Mouse (Mus musculus) liver, embryonic 14.5 days (tissue): ENCODE measurements around the gene Apobr. TPM values are rescaled to one million over a fixed set of nuclear protein-coding genes. Genes with fewer than 3 reads are reported as not detected.
A peak's percentile ranks its signal among the peaks of the same experiment; 100 is the strongest.

Experiments used
- ATAC-seq: fragments of 200-750 bp; cut with Nextera tagmentation; 2 replicates; pipeline ENCODE4 v1.8.0; 2017; ENCODE audit warnings: moderate number of reproducible peaks, mild to moderate bottlenecking, moderate library complexity; ENCODE audit not compliant: insufficient read depth
- DNase-seq, 3 experiments: peaks; one replicate each; pipeline ENCODE4 v3.0.0-alpha.2; 2012 to 2013; ENCODE audit warnings: low read depth in 3 of 3, low spot score in 3 of 3
- H3K27ac ChIP-seq: fragments of 300-500 bp; sonication (generic); 2 replicates; pipeline ENCODE4 v1.5.1; 2014; ENCODE audit warnings: moderate library complexity, mild to moderate bottlenecking, control low read depth, inconsistent platforms
- H3K27me3 ChIP-seq: fragments of 300-500 bp; sonication (generic); 2 replicates; pipeline ENCODE4 v1.6.1; 2014; ENCODE audit warnings: mild to moderate bottlenecking, low read length, moderate library complexity; ENCODE audit not compliant: control insufficient read depth, insufficient read depth
- H3K36me3 ChIP-seq: fragments of 300-500 bp; sonication (generic); replicated peaks from 2 replicates; pipeline ENCODE4 v1.6.1; 2014; ENCODE audit warnings: low read depth; ENCODE audit not compliant: control insufficient read depth, insufficient read depth
- H3K4me1 ChIP-seq, 2 experiments: fragments of 200-500 bp in 1 of 2; fragments of 300-500 bp in 1 of 2; sonication (generic) in 1 of 2; replicated peaks; 2 replicates each; pipeline ENCODE4 v1.6.1; 2012 to 2014; ENCODE audit warnings: antibody characterized with exemption in 1 of 2, inconsistent platforms in 1 of 2, low read length in 1 of 2; ENCODE audit not compliant: control insufficient read depth in 2 of 2, insufficient read depth in 2 of 2
- H3K4me2 ChIP-seq: fragments of 300-500 bp; sonication (generic); 2 replicates; pipeline ENCODE4 v1.6.1; 2014; ENCODE audit warnings: low read depth, mild to moderate bottlenecking, control low read depth, moderate library complexity
- H3K4me3 ChIP-seq, 2 experiments: fragments of 200-500 bp in 1 of 2; fragments of 300-500 bp in 1 of 2; sonication (generic) in 1 of 2; 2 replicates each; pipeline ENCODE4 v1.5.1; 2012 to 2014; ENCODE audit warnings: low read depth in 2 of 2, low read length in 2 of 2, mild to moderate bottlenecking in 2 of 2, control low read depth in 1 of 2, inconsistent platforms in 1 of 2, moderate library complexity in 1 of 2; ENCODE audit not compliant: insufficient read depth in 1 of 2
- H3K9ac ChIP-seq: fragments of 300-500 bp; sonication (generic); replicated peaks from 2 replicates; pipeline ENCODE4 v1.6.1; 2014; ENCODE audit warnings: mild to moderate bottlenecking, control low read depth, moderate library complexity
- H3K9me3 ChIP-seq: fragments of 300-500 bp; sonication (generic); 2 replicates; pipeline ENCODE4 v1.6.1; 2016; ENCODE audit warnings: low read length, mixed read lengths; ENCODE audit not compliant: control insufficient read depth
- CTCF ChIP-seq: IDR thresholded peaks from 2 replicates; pipeline ENCODE4 v1.5.1; 2016; ENCODE audit warnings: antibody characterized with exemption, low read depth, control low read depth
- EP300 ChIP-seq: IDR thresholded peaks from 2 replicates; pipeline ENCODE4 v1.6.1; 2016; ENCODE audit warnings: antibody characterized with exemption, low read depth
- WGBS: fragments of 180-500 bp; shearing (Covaris S2); extraction: QIAGEN DNeasy Blood & Tissue Kit; methylation state at CpG from one replicate; pipeline ENCODE4 v1.1.7; 2014; ENCODE audit not compliant: insufficient replicate concordance; 5-methylcytosine and 5-hydroxymethylcytosine counted together
- microRNA-seq: library from miRNA; unstranded; fragments of <30 nt; microRNA quantifications from one replicate; pipeline ENCODE4, GENCODE M21; 2016
- polyA plus RNA-seq, 2 experiments: library from polyadenylated mRNA; depleted of rRNA in 1 of 2; stranded (reverse) in 1 of 2; unstranded in 1 of 2; fragments of >200 nt; fragmentation: Nextera tagmentation in 1 of 2; extraction: Ambion mirVana in 1 of 2; gene quantifications; 2 replicates each; pipeline versions ENCODE4 v1.2.1 to v1.2.3; 2012 to 2014

Apobr gene
- polyA plus RNA-seq, 2 experiments, result 0.69 to 1.6 TPM

DNA sequence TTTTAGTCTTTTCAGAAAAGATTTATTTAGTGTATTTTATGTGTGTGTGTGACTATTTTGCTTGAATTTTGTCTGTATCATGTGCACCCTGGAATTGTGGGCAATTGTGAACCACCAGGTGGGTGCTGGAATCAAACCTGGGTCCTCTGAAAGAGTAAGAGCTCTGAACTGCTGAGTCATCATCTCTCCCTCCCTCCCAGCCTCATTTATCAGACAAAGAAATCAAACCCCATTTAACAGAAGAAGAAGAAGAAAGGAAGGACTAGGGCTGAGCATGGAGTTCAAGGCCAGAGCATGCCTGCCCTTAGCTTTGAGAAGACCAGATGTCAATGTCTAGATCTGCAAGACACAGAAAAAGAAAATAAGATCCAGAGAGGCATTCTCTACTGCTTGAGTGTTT is 50.6 kb downstream of the Apobr start:
- DNase-seq, result no peak

DNA sequence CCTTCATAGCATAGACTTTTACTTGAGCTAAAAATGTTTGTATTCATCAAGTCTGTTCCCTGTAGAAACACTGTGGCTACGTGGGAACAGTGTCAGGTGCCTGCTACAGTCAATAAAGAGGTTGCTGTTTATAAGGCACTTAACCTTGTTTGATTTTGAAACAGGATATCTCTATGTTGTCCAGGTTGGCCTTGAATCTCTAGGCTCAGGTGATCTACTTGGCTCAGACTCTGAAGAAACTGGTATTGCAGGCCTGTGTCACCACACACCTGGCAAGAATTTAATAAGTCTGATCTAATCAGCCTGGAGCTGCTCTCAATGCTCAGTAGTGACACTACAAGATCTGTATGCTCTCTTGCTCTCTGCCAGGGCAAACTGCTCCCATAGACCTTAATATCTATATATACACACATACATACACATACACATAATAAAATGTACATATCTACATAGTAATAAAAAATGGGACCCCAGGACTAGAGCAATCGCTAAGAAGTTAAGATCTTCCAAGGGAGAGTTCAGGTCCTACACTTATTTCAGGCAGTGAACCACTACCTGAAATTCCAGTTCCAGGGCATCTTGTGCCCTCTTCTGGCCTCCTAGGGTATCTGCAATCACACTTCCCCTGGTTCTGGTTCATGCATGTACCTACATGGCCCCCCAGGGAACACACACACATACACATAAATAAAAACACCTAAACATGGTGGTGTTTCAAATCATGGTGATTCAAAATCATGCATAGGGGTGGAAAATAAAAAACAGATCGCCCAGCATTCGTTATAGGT is 52.2 kb downstream of the Apobr start:
- no peak overlapping the region for H3K9ac ChIP-seq
- no peak overlapping the region for H3K27ac ChIP-seq
- no peaks in the 10 kb centered on the region for H3K36me3 ChIP-seq
- no peak overlapping the region for H3K4me2 ChIP-seq
- no peaks in the 10 kb centered on the region for H3K4me1 ChIP-seq
- no peaks in the 10 kb centered on the region for H3K27me3 ChIP-seq
- WGBS, result 12% methylated on average over 4 of the region's 4 CpGs
- TF ChIP-seq CTCF (peak; percentile 78), EP300 (no peak)
- no peaks in the 10 kb centered on the region for H3K9me3 ChIP-seq
- no peak overlapping the region for H3K4me3 ChIP-seq
- ATAC-seq (no peak), DNase-seq (peak in 1 of 3 experiments; percentile 30)

More for the DNA sequence above, 50.6 kb downstream of the Apobr start:
- no peak overlapping the region for H3K4me2 ChIP-seq
- H3K9ac ChIP-seq, result no peak overlapping the region
- no peak overlapping the region for H3K4me3 ChIP-seq
- no peak for ATAC-seq
- H3K4me1 ChIP-seq, result no peaks in the 10 kb centered on the region
- no peak for TF ChIP-seq CTCF
- TF ChIP-seq EP300, result no peak
- H3K9me3 ChIP-seq, result no peaks in the 10 kb centered on the region
- H3K27me3 ChIP-seq, result no peaks in the 10 kb centered on the region
- no peak overlapping the region for H3K27ac ChIP-seq
- H3K36me3 ChIP-seq, result no peaks in the 10 kb centered on the region

Small RNA genes within 50 kb of the gene (microRNA-seq; reads per million reads assigned to microRNA genes)
- gene Mir7059, result 3.4 reads per million

Other genes with a start within 250 kb of the Apobr start
- 7.3 and 7.5 TPM in 2 replicates for gene Lat, start 215.4 kb upstream of the Apobr start, polyA plus RNA-seq (2012; rRNA removed)
- 7.6 and 9.2 TPM in 2 replicates for gene Lat, start 215.4 kb upstream of the Apobr start, polyA plus RNA-seq (2014; fragmentation: Nextera tagmentation; extraction: Ambion mirVana)
- gene Spns1, start 207.5 kb upstream of the Apobr start, polyA plus RNA-seq (2012; rRNA removed), result 20.2 and 21.7 TPM in 2 replicates
- 11.4 and 11.6 TPM in 2 replicates for gene Spns1, start 207.5 kb upstream of the Apobr start, polyA plus RNA-seq (2014; fragmentation: Nextera tagmentation; extraction: Ambion mirVana)
- gene Nfatc2ip, start 188.2 kb upstream of the Apobr start, polyA plus RNA-seq (2012; rRNA removed), result 6.8 and 7.1 TPM in 2 replicates
- gene Nfatc2ip, start 188.2 kb upstream of the Apobr start, polyA plus RNA-seq (2014; fragmentation: Nextera tagmentation; extraction: Ambion mirVana), result 3.0 and 3.1 TPM in 2 replicates
- gene Cd19, start 170.1 kb upstream of the Apobr start, polyA plus RNA-seq (2012; rRNA removed), result 0.30 and 0.35 TPM in 2 replicates
- 0.34 and 0.64 TPM in 2 replicates for gene Cd19, start 170.1 kb upstream of the Apobr start, polyA plus RNA-seq (2014; fragmentation: Nextera tagmentation; extraction: Ambion mirVana)
- gene Rabep2, start 156.2 kb upstream of the Apobr start, polyA plus RNA-seq (2012; rRNA removed), result 3.4 and 4.4 TPM in 2 replicates
- gene Rabep2, start 156.2 kb upstream of the Apobr start, polyA plus RNA-seq (2014; fragmentation: Nextera tagmentation; extraction: Ambion mirVana), result 3.1 and 4.6 TPM in 2 replicates
- gene Atp2a1, start 121.8 kb upstream of the Apobr start, polyA plus RNA-seq (2012; rRNA removed), result 0.15 and 0.16 TPM in 2 replicates
- 0.10 TPM in 1 of 2 replicates, not detected in the other for gene Atp2a1, start 121.8 kb upstream of the Apobr start, polyA plus RNA-seq (2014; fragmentation: Nextera tagmentation; extraction: Ambion mirVana)
- gene Sh2b1, start 109.5 kb upstream of the Apobr start, polyA plus RNA-seq (2012; rRNA removed), result 12.4 and 12.9 TPM in 2 replicates
- 8.3 and 9.5 TPM in 2 replicates for gene Sh2b1, start 109.5 kb upstream of the Apobr start, polyA plus RNA-seq (2014; fragmentation: Nextera tagmentation; extraction: Ambion mirVana)
- 44.6 and 67.8 TPM in 2 replicates for gene Tufm, start 97.6 kb upstream of the Apobr start, polyA plus RNA-seq (2012; rRNA removed)
- 73.2 and 82.9 TPM in 2 replicates for gene Tufm, start 97.6 kb upstream of the Apobr start, polyA plus RNA-seq (2014; fragmentation: Nextera tagmentation; extraction: Ambion mirVana)
- gene Atxn2l, start 81.5 kb upstream of the Apobr start, polyA plus RNA-seq (2012; rRNA removed), result 41.3 and 42.9 TPM in 2 replicates
- 17.3 and 24.3 TPM in 2 replicates for gene Atxn2l, start 81.5 kb upstream of the Apobr start, polyA plus RNA-seq (2014; fragmentation: Nextera tagmentation; extraction: Ambion mirVana)
- 45.7 and 58.0 TPM in 2 replicates for gene Eif3c, start 18.5 kb upstream of the Apobr start, polyA plus RNA-seq (2012; rRNA removed)
- 94.4 and 96.2 TPM in 2 replicates for gene Eif3c, start 18.5 kb upstream of the Apobr start, polyA plus RNA-seq (2014; fragmentation: Nextera tagmentation; extraction: Ambion mirVana)
- 8.4 and 8.8 TPM in 2 replicates for gene Cln3, start 875 bp downstream of the Apobr start, polyA plus RNA-seq (2012; rRNA removed)
- 7.2 and 9.7 TPM in 2 replicates for gene Cln3, start 875 bp downstream of the Apobr start, polyA plus RNA-seq (2014; fragmentation: Nextera tagmentation; extraction: Ambion mirVana)
- gene Il27, start 10.0 kb downstream of the Apobr start, polyA plus RNA-seq (2012; rRNA removed), result 0.07 TPM in 1 of 2 replicates, not detected in the other
- gene Il27, start 10.0 kb downstream of the Apobr start, polyA plus RNA-seq (2014; fragmentation: Nextera tagmentation; extraction: Ambion mirVana), result not detected in 2 replicates
- gene Nupr1, start 45.9 kb downstream of the Apobr start, polyA plus RNA-seq (2012; rRNA removed), result 1.9 and 2.6 TPM in 2 replicates
- 1.3 and 3.2 TPM in 2 replicates for gene Nupr1, start 45.9 kb downstream of the Apobr start, polyA plus RNA-seq (2014; fragmentation: Nextera tagmentation; extraction: Ambion mirVana)
- 19.5 and 24.7 TPM in 2 replicates for gene Sgf29, start 64.4 kb downstream of the Apobr start, polyA plus RNA-seq (2012; rRNA removed)
- 23.6 and 34.4 TPM in 2 replicates for gene Sgf29, start 64.4 kb downstream of the Apobr start, polyA plus RNA-seq (2014; fragmentation: Nextera tagmentation; extraction: Ambion mirVana)
- 4.5 and 6.4 TPM in 2 replicates for gene Sult1a1, start 91.5 kb downstream of the Apobr start, polyA plus RNA-seq (2012; rRNA removed)
- 13.1 and 15.2 TPM in 2 replicates for gene Sult1a1, start 91.5 kb downstream of the Apobr start, polyA plus RNA-seq (2014; fragmentation: Nextera tagmentation; extraction: Ambion mirVana)
- 35.8 and 69.8 TPM in 2 replicates for gene Bola2, start 110.5 kb downstream of the Apobr start, polyA plus RNA-seq (2012; rRNA removed)
- 97.2 and 111 TPM in 2 replicates for gene Bola2, start 110.5 kb downstream of the Apobr start, polyA plus RNA-seq (2014; fragmentation: Nextera tagmentation; extraction: Ambion mirVana)
- gene Slx1b, start 110.8 kb downstream of the Apobr start, polyA plus RNA-seq (2012; rRNA removed), result 5.7 and 6.3 TPM in 2 replicates
- gene Slx1b, start 110.8 kb downstream of the Apobr start, polyA plus RNA-seq (2014; fragmentation: Nextera tagmentation; extraction: Ambion mirVana), result 1.8 and 2.0 TPM in 2 replicates
- 48.0 and 52.5 TPM in 2 replicates for gene Coro1a, start 122.8 kb downstream of the Apobr start, polyA plus RNA-seq (2012; rRNA removed)
- 65.6 and 81.5 TPM in 2 replicates for gene Coro1a, start 122.8 kb downstream of the Apobr start, polyA plus RNA-seq (2014; fragmentation: Nextera tagmentation; extraction: Ambion mirVana)
- 35.9 and 39.8 TPM in 2 replicates for gene Mapk3, start 174.7 kb downstream of the Apobr start, polyA plus RNA-seq (2012; rRNA removed)
- 14.4 and 15.5 TPM in 2 replicates for gene Mapk3, start 174.7 kb downstream of the Apobr start, polyA plus RNA-seq (2014; fragmentation: Nextera tagmentation; extraction: Ambion mirVana)
- 1.3 and 2.0 TPM in 2 replicates for gene Gdpd3, start 181.4 kb downstream of the Apobr start, polyA plus RNA-seq (2012; rRNA removed)
- 0.27 and 0.59 TPM in 2 replicates for gene Gdpd3, start 181.4 kb downstream of the Apobr start, polyA plus RNA-seq (2014; fragmentation: Nextera tagmentation; extraction: Ambion mirVana)
- gene Ypel3, start 192.0 kb downstream of the Apobr start, polyA plus RNA-seq (2012; rRNA removed), result 69.9 and 74.2 TPM in 2 replicates
- 76.0 and 83.3 TPM in 2 replicates for gene Ypel3, start 192.0 kb downstream of the Apobr start, polyA plus RNA-seq (2014; fragmentation: Nextera tagmentation; extraction: Ambion mirVana)
- 1.3 and 1.5 TPM in 2 replicates for gene Tbx6, start 196.5 kb downstream of the Apobr start, polyA plus RNA-seq (2012; rRNA removed)
- gene Tbx6, start 196.5 kb downstream of the Apobr start, polyA plus RNA-seq (2014; fragmentation: Nextera tagmentation; extraction: Ambion mirVana), result 0.43 and 0.47 TPM in 2 replicates
- 81.8 and 83.2 TPM in 2 replicates for gene Ppp4c, start 207.6 kb downstream of the Apobr start, polyA plus RNA-seq (2012; rRNA removed)
- 105 and 117 TPM in 2 replicates for gene Ppp4c, start 207.6 kb downstream of the Apobr start, polyA plus RNA-seq (2014; fragmentation: Nextera tagmentation; extraction: Ambion mirVana)
- gene Fam57b, start 212.7 kb downstream of the Apobr start, polyA plus RNA-seq (2012; rRNA removed), result 0.19 and 0.24 TPM in 2 replicates
- gene Fam57b, start 212.7 kb downstream of the Apobr start, polyA plus RNA-seq (2014; fragmentation: Nextera tagmentation; extraction: Ambion mirVana), result not detected in 2 replicates
- not detected in 2 replicates for gene 4930451I11Rik, start 246.7 kb downstream of the Apobr start, polyA plus RNA-seq (2012; rRNA removed)
- not detected in 2 replicates for gene 4930451I11Rik, start 246.7 kb downstream of the Apobr start, polyA plus RNA-seq (2014; fragmentation: Nextera tagmentation; extraction: Ambion mirVana)